Mouse (Mus musculus) ES-Bruce4 (cell line): Measurements from ENCODE around the gene Bud31.

Source experiments
- CTCF ChIP-seq: IDR thresholded peaks from one replicate; pipeline ENCODE4 v1.8.1; 2011; ENCODE audit warnings: low read depth, low read length
- EP300 ChIP-seq: IDR thresholded peaks from 2 replicates; pipeline ENCODE4 v1.6.1; 2011; ENCODE audit warnings: low read depth, low read length; ENCODE audit not compliant: insufficient read depth
- POLR2A ChIP-seq: IDR thresholded peaks from one replicate; pipeline ENCODE4 v1.8.1; 2011; ENCODE audit warnings: low read length; ENCODE audit not compliant: insufficient read depth

DNA sequence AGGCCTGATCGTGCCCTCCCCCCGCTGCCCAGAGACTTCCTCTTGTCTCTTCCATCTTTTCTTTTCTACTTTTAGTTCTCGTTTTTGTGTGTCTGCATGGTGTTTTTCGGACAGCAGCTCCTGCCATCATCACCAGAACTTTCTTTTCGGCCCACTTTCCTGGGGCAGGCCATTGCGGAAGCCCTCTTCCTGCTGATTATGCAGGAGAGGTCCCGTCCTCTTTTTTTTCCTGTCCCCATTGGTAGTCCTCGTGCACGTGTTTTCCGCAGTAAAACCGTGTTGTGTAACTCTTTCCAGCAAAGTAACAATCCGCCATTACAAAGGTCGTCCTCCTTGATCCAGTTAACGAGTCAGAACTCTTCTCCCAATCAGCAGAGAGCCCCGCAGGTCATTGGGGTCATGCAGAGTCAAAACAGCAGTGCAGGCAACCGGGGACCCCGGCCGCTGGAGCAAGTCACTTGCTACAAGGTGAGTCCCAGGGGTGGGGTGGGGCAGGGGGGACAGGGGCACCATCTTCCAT is 38.4 kb downstream of the Bud31 start:
- TF ChIP-seq CTCF = no peak
- no peak for TF ChIP-seq POLR2A
- no peak for TF ChIP-seq EP300
